Mouse (Mus musculus) frontal cortex, adult (tissue): ENCODE measurements around the gene Limch1.

Experiments
- ATAC-seq: cut with Nextera tagmentation; 2 replicates; pipeline ENCODE4 v1.9.2; 2017; ENCODE audit warnings: mild to moderate bottlenecking, moderate library complexity, mixed read lengths; ENCODE audit not compliant: low TSS enrichment

Gene Limch1

GRCm38 (mm10) chr5:66918316-66919305 is 173.0 kb downstream of the Limch1 start:
- ATAC-seq = no peak

DNA sequence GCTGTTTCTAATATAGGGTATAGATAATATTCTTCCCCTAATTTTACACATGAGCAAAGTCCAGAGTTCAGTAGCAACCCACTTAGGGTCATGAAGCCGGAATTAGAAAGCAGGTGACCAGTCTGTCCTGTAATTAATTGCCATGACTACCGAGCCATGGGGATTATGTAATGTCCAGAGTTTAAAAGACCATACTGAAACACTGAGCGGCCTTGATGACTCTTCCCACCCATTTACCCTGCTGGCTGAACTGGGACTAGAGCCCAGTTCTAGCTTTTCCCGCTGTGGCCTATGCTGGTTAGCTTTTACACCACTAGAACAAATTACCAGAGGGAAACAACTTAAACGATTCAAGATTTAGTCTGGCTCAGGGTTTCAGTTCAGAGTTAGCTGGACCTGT is 177.0 kb downstream of the Limch1 start:
- no peak for ATAC-seq

DNA sequence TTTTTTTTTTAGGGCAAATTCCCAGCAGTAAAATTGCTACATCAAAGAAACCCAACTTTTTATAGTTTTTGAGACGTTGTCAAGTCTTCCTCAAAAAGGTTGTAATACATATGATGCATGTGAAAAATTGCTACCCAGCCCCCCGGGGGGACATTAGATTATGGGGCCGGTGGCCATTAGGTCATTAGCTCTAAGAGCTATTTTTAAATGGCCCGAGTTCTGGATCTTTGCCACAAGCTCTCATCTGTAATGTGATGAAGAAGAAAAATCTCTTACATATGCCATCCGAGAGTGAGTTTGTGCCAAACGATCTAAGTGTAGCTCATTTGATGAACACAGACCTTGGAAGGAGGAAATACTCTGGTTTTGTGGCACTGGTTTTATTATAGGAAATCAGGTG is 183.7 kb downstream of the Limch1 start:
- ATAC-seq = no peak

DNA sequence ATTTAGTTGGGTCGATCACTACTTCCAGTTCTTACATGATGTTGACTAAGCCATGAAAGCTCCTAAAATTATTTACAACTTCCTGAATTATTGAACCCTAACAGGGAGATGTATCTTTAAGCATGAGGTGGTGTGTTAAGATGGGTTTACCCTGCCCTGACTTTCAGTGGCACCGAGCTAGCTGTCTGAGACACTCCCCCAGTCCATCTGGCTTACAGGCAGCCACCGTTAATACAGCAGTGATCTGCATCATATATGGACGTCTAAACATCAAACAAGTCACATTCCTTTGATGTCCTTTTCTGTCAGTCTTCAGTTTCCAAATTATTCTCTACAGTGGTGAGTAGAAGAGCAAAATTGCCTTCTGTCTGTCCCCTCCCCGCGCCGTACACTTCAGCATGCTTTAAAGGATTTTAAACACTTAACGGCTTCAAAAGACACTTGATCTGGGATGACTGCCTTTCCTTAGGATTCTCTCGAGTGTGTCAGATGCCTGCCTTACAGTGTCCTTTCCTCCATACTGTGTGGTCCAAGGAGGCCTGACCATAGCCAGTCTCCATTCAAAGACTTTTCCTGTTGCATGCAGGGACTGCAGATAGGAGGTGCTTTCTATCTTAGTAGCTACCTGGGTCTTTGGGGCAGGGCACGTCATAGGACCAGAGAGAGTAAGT is 187.6 kb downstream of the Limch1 start:
- no peak for ATAC-seq

DNA sequence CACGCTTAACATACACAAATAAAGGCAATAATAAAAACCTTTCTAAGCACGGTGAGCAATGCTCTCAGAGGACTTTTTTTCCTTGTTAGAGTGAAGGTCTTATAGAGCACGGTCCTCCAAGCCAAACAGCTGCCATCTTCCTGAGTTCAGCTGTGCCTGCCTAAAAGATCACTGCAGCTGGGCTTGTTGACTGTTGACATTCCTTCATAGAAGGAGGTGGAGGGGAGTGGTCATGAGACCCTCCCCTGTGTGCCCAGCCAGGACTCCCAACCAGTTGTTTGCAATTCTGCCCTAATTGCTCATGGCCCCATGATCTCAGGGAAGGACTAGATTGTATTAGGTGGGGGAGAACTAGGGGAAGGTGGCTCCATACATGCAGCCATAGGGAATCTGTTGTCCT is 189.0 kb downstream of the Limch1 start:
- ATAC-seq = no peak

- no peak for ATAC-seq
Measured at GRCm38 (mm10) chr5:66937376-66937775, 191.7 kb downstream of the Limch1 start.

DNA sequence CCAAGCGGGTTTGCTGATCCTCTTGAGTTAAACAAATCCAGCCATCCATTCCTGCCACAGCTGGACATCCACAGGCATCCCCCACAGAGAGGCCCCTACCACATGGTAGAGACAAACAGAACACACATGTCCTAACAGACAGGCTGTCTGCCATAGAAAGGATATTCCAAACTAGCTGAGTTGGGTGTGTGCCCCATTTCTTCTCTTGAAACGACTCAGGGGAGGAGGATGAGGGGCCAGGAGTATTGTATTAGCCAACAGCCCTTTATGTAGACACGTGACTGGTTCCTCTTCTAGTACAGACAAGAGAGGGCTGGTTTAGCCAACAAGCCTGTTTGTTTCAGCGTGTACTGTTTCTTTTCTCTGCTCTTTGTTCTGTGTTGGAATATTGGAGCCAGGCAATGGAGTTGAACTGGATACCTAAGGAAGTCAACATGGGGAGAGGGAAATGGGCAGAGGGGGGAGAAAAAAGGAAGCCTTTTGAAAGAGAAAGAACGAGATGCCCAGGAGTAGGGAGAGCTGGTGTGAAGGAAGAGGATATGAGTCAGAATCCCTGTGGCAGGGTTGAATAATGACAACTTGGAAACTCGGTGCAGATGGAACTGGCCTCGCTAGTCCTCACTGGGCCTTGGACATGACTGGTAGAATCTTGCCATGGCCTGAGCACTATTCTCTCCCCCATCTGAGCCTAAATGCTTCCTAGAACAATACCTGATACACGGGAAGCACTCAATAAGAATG is 196.3 kb downstream of the Limch1 start:
- ATAC-seq = peak; percentile 69

DNA sequence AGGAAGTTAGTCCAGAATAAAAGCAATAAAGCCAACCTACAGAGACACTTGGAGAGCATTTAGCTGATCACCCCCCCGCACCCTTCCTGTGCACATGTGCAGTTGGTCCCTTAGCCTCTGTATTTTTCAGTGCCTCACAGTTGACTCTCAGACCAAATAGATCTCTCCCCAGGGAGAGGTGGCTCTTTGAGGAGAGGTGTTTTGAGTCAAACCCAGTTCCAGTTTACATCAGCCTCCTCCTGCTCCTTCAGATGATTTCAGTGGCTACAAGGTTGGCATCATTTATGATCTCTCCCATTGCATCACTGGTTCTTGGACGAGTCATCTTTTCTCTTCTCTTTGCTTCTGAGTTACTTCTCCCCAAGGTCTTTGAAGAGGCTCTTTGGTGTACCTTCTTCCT is 197.3 kb downstream of the Limch1 start:
- no peak for ATAC-seq

GRCm38 (mm10) chr5:66943521-66943920 is 197.9 kb downstream of the Limch1 start:
- ATAC-seq = no peak

DNA sequence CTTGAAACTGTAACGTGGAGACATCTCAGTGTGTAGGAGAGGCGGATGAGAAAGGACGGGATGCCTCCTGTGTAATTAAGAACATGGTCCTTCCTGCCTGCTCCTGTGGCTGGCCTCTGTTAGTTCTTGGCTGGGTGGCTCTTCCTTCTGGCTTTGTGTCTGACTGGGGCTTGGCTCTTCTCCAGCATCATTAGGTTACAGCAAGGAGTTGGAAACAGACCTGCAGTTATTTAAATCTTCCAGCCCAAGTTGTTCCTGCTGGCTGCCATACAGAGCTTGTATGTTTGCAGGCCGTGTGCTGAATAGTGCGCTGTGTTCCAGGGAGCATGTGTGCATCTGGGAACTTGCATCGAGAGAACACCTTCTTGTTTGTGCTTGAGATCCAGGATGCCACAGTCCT is 202.3 kb downstream of the Limch1 start:
- ATAC-seq = peak; percentile 66

- no peak for ATAC-seq
Measured at GRCm38 (mm10) chr5:66949098-66949692, 203.6 kb downstream of the Limch1 start.

DNA sequence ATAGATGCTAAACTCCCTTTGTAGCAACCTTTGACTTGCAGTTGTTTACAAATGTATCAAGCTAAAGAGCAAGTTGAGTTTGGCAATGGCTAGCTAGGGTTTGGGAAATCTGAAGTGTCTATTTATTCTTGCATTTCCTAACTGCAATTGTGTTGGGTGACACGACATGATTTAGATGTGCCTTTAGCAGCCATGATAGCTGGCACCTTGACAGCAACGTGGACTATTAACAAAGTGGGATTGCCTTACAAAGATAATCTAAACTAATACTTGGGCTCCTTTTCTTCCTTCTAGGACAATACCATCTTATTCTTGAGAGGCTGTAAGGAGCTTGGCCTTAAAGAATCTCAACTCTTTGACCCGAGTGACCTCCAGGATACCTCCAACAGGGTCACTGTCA is 207.7 kb downstream of the Limch1 start:
- no peak for ATAC-seq

- ATAC-seq = no peak
Measured at GRCm38 (mm10) chr5:66953971-66954644, 208.5 kb downstream of the Limch1 start.

DNA sequence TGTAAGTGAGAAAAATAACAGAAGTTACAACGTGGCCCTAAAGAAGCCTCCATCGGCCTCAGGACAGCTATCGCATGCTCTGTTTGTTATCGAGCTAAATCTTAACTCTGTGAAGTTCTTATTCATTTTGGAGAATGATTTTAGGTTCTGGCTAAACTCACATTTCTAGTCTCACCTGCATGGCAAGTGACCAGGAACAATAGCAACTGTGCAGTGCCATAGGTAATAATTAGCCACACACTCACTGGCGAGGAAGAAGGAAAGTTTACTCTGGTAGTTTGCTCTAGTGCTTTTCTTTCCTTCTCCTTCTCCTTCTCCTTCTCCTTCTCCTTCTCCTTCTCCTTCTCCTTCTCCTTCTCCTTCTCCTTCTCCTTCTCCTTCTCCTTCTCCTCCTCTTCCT is 209.6 kb downstream of the Limch1 start:
- no peak for ATAC-seq

DNA sequence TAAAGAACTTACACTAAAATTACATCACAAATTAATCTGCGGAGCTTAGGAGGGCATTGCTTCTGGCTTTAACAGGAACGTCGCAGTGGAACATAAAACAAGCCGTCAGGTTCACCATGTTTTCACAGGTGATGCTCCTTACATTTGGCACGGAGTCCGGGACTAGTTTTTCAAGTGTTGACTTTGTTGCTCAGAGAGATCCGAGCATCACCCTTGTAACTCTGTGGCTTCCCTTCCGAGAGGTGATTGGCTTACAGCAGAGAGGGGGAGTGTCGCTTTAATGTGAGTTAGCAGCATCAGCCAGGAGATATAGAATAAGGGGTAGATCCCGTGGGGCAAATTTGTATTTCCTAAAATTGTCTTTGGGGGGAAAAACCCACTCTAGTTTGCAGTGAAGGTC is 212.0 kb downstream of the Limch1 start:
- no peak for ATAC-seq

- no peak for ATAC-seq
Measured at GRCm38 (mm10) chr5:66958118-66958517, 212.5 kb downstream of the Limch1 start.

DNA sequence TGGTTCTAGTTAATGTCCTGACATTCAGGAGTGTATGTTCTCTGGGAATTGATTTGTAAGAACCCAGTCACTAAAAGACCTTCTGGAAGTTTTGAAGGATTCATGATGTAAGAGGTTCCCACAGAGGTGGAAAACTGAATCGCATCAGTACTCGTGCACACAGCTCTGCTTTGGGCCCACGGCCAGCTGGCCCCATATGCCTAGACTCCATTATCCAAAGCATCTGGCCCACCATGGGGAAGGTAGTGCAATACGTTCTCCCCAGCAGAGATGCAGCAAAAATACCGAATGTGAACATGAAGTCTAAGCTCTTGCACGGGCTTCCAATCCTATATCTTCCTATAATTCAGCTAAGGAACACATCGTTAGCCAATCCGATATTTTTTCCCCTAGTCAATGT is 214.3 kb downstream of the Limch1 start:
- ATAC-seq = no peak

DNA sequence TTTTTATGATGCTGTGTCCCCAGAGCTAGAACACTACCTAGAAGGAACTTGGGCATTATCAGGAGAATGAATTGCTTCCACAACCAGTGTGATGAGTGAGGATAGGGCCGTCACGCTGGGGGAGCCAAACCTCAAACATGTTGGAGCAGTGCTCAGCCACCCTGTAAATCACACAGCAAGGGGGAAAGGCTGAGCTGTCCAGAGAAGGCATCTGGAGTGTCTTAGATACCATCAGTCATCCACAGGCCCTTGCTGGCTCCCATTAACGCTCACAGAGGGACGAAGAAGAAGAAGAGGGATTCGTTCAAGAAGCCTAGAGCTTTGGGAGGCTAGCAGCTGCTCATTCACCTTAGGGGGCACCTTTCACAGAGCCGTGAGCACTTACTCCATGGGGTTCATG is 219.8 kb downstream of the Limch1 start:
- ATAC-seq = no peak

DNA sequence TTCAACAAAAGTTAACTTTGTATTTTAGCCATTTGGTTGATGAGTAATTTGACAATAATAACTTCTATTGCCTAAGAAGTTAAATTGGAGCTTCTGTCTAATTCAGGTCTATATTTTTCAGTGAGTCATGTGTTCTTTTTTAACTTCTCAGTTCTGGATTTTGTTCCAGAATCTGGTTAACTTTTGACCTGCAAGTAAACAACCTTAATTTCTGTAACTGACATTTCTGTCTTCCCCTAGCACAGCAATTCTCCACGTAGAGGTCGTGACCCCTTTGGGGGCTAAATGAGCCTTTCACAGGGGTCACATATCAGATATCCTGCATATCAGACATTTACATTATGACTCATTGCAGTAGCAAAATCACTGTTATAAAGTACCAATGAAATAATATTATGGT is 221.5 kb downstream of the Limch1 start:
- no peak for ATAC-seq

DNA sequence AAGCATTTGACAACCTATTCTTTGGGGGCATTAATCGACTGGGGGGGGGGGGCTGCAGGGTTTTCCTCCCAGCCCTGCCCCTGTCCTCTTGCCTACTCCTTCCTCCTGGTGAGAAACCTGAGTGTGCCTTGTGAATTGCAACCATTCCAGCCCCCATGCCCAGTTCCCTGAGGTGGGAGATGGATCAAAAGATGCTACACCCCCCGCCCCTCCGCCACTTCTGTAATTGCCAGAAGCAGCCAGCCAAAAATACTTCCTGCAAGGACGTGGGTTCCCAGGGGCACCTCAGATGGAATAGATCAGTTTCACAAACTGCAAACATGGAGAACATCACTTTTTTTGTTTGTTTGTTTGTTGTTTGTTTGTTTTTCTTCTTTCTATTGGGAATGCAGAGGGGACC is 222.0 kb downstream of the Limch1 start:
- ATAC-seq = no peak

DNA sequence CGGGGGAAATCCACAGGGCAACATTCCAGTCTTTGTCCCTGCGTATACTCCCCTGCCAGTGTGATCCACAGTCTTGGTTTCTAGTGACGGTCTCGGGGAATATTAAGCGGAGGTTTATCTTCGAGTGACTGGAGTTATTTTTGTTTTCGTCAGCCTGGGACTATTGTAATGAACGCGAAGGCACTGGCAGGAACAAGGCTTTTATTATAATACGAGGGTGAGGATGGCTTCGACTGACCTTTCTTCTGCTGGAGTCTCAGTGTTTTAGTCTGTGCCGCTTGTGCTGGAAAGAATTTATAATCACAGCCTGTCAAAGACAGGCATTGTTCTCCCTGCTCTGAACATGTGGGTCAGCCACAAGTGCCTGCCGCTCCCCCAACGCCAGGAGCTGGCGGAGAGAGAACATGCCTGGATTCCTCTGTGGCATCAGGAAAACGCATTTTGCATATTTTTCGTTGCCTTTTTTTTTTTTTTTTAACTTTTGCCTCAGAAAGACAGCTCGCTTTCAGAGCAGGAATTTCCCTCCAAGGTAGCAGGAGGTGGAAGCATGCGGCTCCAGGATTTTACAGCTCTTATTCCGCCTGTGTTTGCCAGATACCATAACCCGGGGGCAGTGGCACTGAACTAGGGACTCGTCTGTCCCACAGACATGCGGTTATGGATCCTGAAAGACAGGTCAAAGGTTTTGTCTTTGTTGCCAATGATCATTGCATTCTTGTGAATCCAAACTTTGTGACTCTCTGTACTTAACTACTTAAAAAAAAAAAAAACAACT is 222.6 kb downstream of the Limch1 start:
- ATAC-seq = peak; percentile 88
